Mouse (Mus musculus): ENCODE results near the gene Prdx2.

GRCm38 (mm10) chr8:84925557-84925956 lies 43.8 kb upstream of the Prdx2 start:
- TF ChIP-seq CTCF (IDR thresholded peaks at IDR 0.05; ENCODE audit: low read depth, low read length) (no peak), POLR2A (IDR thresholded peaks at IDR 0.05; ENCODE audit: borderline replicate concordance, low read depth, low read length) (no peak)

All from bone marrow macrophage, adult 2 months (primary cell).